Comparison of ENCODE assay signal across 31 mouse cellular contexts in genomic region chr6:81447701-81448100, GRCm38 (mm10).
DNase-seq lines count a peak whose midpoint lies in the region; ATAC-seq and TF ChIP-seq lines count a peak whose summit lies in the region.
"Had no signal": no experiment of that assay in that cellular context is flagged by ENCODE, and none has a peak within 500 bp of the region (broad histone marks: within the 10 kb centered on the region; RNA-seq: fewer than 3 reads in every experiment).

No protein-coding gene starts in this region.

- no peak for DNase-seq in liver, postnatal 0 days
- DNase-seq in liver = no peak
- peak; percentile 17 for DNase-seq in brain, adult 2 months (ENCODE audit: low read depth, low spot score)
- DNase-seq in thymus, postnatal 36 days = no peak
- DNase-seq in gastrocnemius, adult 18-20 months (ENCODE audit: low spot score) = no peak
- DNase-seq: adrenal gland, postnatal 10 days; B cell, adult 2 months; cerebellum, adult 18-20 months; forebrain, postnatal 0 days; gastrocnemius, postnatal 14 days; heart, adult 11 months; heart, postnatal 36 days; kidney, adult 9 months; kidney, postnatal 10 days; lung, embryonic 14.5 days; thymus, adult 18-20 months; thymus, postnatal 25 days had no signal

- H3K4me2 ChIP-seq in liver, postnatal 0 days (ENCODE audit: low read depth, low read length) = no peak overlapping the region
- H3K4me2 ChIP-seq in intestine, embryonic 15.5 days (replicated peaks) = no peak overlapping the region
- H3K4me2 ChIP-seq: embryonic facial prominence, embryonic 15.5 days; forebrain, embryonic 12.5 days; heart, embryonic 15.5 days; hindbrain, embryonic 13.5 days; limb, embryonic 13.5 days; lung, embryonic 14.5 days; midbrain, embryonic 13.5 days; neural tube, embryonic 13.5 days had no signal

- no peaks in the 10 kb centered on the region for H3K36me3 ChIP-seq in liver, postnatal 0 days (replicated peaks; ENCODE audit: insufficient read depth, low read length)
- H3K36me3 ChIP-seq in intestine, embryonic 15.5 days = no peaks in the 10 kb centered on the region
- H3K36me3 ChIP-seq: embryonic facial prominence, embryonic 10.5 days; embryonic facial prominence, embryonic 15.5 days; forebrain, embryonic 12.5 days; heart, embryonic 10.5 days; heart, embryonic 15.5 days; hindbrain, embryonic 13.5 days; limb, embryonic 13.5 days; midbrain, embryonic 13.5 days; neural tube, embryonic 13.5 days had no signal

- ATAC-seq in liver, postnatal 0 days = 0 out of 2 replicates have a peak, but pooled peaks have one; percentile 27
- peak; percentile 32 to 53; a peak in 3 of 4 replicates for ATAC-seq in hematopoietic stem cell, adult 5-6 weeks (replicated peaks in 1 of 2; ENCODE audit: insufficient read depth in 1 of 2, low FRiP score in 2 of 2, low TSS enrichment in 1 of 2, low read depth in 1 of 2, poor library complexity in 2 of 2, severe bottlenecking in 2 of 2)
- ATAC-seq in intestine, embryonic 15.5 days = no peak
- ATAC-seq: forebrain, postnatal 0 days; intestine, postnatal 0 days; midbrain, embryonic 13.5 days had no signal

- 70% methylated on average over 6 of the region's 6 CpGs for WGBS in liver, postnatal 0 days (ENCODE audit: insufficient replicate concordance)
- WGBS in intestine, embryonic 15.5 days = 90% methylated on average over 6 of the region's 6 CpGs

- H3K9ac ChIP-seq in liver, postnatal 0 days (replicated peaks) = no peak overlapping the region
- no peak overlapping the region for H3K9ac ChIP-seq in intestine, embryonic 15.5 days
- H3K9ac ChIP-seq: embryonic facial prominence, embryonic 15.5 days; forebrain, embryonic 12.5 days; forebrain, postnatal 0 days; heart, embryonic 15.5 days; hindbrain, embryonic 13.5 days; limb, embryonic 13.5 days; liver, embryonic 14.5 days; lung, embryonic 14.5 days; midbrain, embryonic 13.5 days; neural tube, embryonic 13.5 days had no signal

- TF ChIP-seq EP300 in liver, postnatal 0 days (IDR thresholded peaks at IDR 0.05; ENCODE audit: low read depth) = no peak

- no peak for TF ChIP-seq CTCF in liver, postnatal 0 days (IDR thresholded peaks at IDR 0.05; ENCODE audit: low read depth)

- H3K4me1 ChIP-seq in liver, postnatal 0 days (ENCODE audit: insufficient read depth) = no peaks in the 10 kb centered on the region
- H3K4me1 ChIP-seq in intestine, embryonic 15.5 days (replicated peaks) = no peaks in the 10 kb centered on the region
- H3K4me1 ChIP-seq: embryonic facial prominence, embryonic 10.5 days; embryonic facial prominence, embryonic 15.5 days; forebrain, embryonic 12.5 days; heart, embryonic 10.5 days; heart, embryonic 15.5 days; hindbrain, embryonic 13.5 days; limb, embryonic 13.5 days; midbrain, embryonic 13.5 days; neural tube, embryonic 13.5 days had no signal

- no peaks in the 10 kb centered on the region for H3K27me3 ChIP-seq in liver, postnatal 0 days (ENCODE audit: insufficient read depth, low read length)
- H3K27me3 ChIP-seq in intestine, embryonic 15.5 days (replicated peaks) = no peaks in the 10 kb centered on the region
- H3K27me3 ChIP-seq: embryonic facial prominence, embryonic 15.5 days; forebrain, embryonic 12.5 days; heart, embryonic 15.5 days; hindbrain, embryonic 13.5 days; limb, embryonic 13.5 days; midbrain, embryonic 13.5 days; neural tube, embryonic 13.5 days had no signal

- H3K4me3 ChIP-seq in liver, postnatal 0 days (ENCODE audit: low read depth, low read length) = no peak overlapping the region
- H3K4me3 ChIP-seq in intestine, embryonic 15.5 days (replicated peaks) = no peak overlapping the region
- H3K4me3 ChIP-seq: embryonic facial prominence, embryonic 10.5 days; embryonic facial prominence, embryonic 15.5 days; forebrain, embryonic 12.5 days; heart, embryonic 10.5 days; heart, embryonic 15.5 days; hindbrain, embryonic 13.5 days; limb, embryonic 13.5 days; midbrain, embryonic 13.5 days; neural tube, embryonic 13.5 days had no signal

- no peak overlapping the region for H3K27ac ChIP-seq in liver, postnatal 0 days (ENCODE audit: low read depth)
- no peak overlapping the region for H3K27ac ChIP-seq in intestine, embryonic 15.5 days
- H3K27ac ChIP-seq: embryonic facial prominence, embryonic 10.5 days; embryonic facial prominence, embryonic 15.5 days; forebrain, embryonic 12.5 days; heart, embryonic 10.5 days; heart, embryonic 15.5 days; hindbrain, embryonic 13.5 days; limb, embryonic 13.5 days; liver, embryonic 14.5 days; midbrain, embryonic 13.5 days; neural tube, embryonic 13.5 days; stomach, postnatal 0 days had no signal

- H3K9me3 ChIP-seq in liver, postnatal 0 days (ENCODE audit: low read length) = no peaks in the 10 kb centered on the region
- no peaks in the 10 kb centered on the region for H3K9me3 ChIP-seq in intestine, embryonic 15.5 days
- H3K9me3 ChIP-seq: embryonic facial prominence, embryonic 10.5 days; embryonic facial prominence, embryonic 15.5 days; forebrain, embryonic 12.5 days; heart, embryonic 10.5 days; heart, embryonic 15.5 days; hindbrain, embryonic 13.5 days; limb, embryonic 13.5 days; midbrain, embryonic 13.5 days; neural tube, embryonic 13.5 days had no signal
